Mouse (Mus musculus) thymus, adult 2 months (tissue): ENCODE measurements at regions not wholly inside any gene's neighbourhood (a gene's known extent, or its start where the extent isn't known, plus 50 kb on each side); places are given as distances from the start of the nearest gene placed in this dataset.

Experiments used
- CTCF ChIP-seq: fragments of 200-500 bp; IDR thresholded peaks from 2 replicates; pipeline ENCODE4 v1.5.1; 2012; ENCODE audit warnings: mild to moderate bottlenecking, control low read depth, low read length, moderate library complexity, borderline replicate concordance; ENCODE audit not compliant: control insufficient read depth, poor library complexity, insufficient read depth; ENCODE audit errors: extremely low read depth
- POLR2A ChIP-seq: fragments of 200-500 bp; IDR thresholded peaks from 2 replicates; pipeline ENCODE4 v1.6.1; 2012; ENCODE audit warnings: mild to moderate bottlenecking, low read length, control low read depth, moderate library complexity; ENCODE audit not compliant: control insufficient read depth, poor library complexity, insufficient read depth; ENCODE audit errors: extremely low read depth

- no peak for TF ChIP-seq POLR2A
- TF ChIP-seq CTCF = no peak
Measured at GRCm38 (mm10) chr6:94898881-94899280, 198.9 kb upstream of the Lrig1 start.
